Comparison of ENCODE assay signal across 21 mouse cellular contexts in genomic region chr11:74763960-74764625, GRCm38 (mm10). TPM values are rescaled to one million over a fixed set of nuclear protein-coding genes. Genes with fewer than 3 reads are reported as not detected.
DNase-seq lines count a peak whose midpoint lies in the region; ATAC-seq and TF ChIP-seq lines count a peak whose summit lies in the region.
"Had no signal": no experiment of that assay in that cellular context is flagged by ENCODE, and none has a peak within 500 bp of the region (broad histone marks: within the 10 kb centered on the region; RNA-seq: fewer than 3 reads in every experiment).

No protein-coding gene starts in this region.

- no peak overlapping the region for H3K27ac ChIP-seq in liver, postnatal 0 days (ENCODE audit: low read depth)
- no peak overlapping the region for H3K27ac ChIP-seq in forebrain, postnatal 0 days (ENCODE audit: low read depth, low read length)
- H3K27ac ChIP-seq: embryonic facial prominence, embryonic 13.5 days; forebrain, embryonic 15.5 days; heart, embryonic 15.5 days; liver, embryonic 14.5 days; midbrain, embryonic 12.5 days; neural tube, embryonic 12.5 days had no signal

- no peak for TF ChIP-seq EP300 in liver, postnatal 0 days (IDR thresholded peaks at IDR 0.05; ENCODE audit: low read depth)

- DNase-seq in frontal cortex, adult 2 months (ENCODE audit: extremely low spot score in 1 of 2, low spot score in 1 of 2): peak; percentile 10 to 40
- no peak for DNase-seq in frontal cortex, postnatal 25 days (ENCODE audit: low spot score in 2 of 2)
- DNase-seq in right cerebral cortex, adult 18-20 months: peak; percentile 38
- DNase-seq in right cerebral cortex, postnatal 10 days (ENCODE audit: low spot score in 2 of 2): no peak
- peak; percentile 80 for DNase-seq in R1 (ENCODE audit: low read depth, low spot score)
- peak; percentile 66 for DNase-seq in telencephalon, adult 2 months (ENCODE audit: low read depth, low spot score)
- DNase-seq in liver, postnatal 0 days: no peak
- DNase-seq in forebrain, postnatal 0 days: no peak
- DNase-seq: B cell, adult 2 months; cerebellum, adult 9-10 months; heart, adult 18-20 months; right cerebral cortex, postnatal 14 days; spleen, adult 18-20 months had no signal

- no peaks in the 10 kb centered on the region for H3K4me1 ChIP-seq in liver, postnatal 0 days (ENCODE audit: insufficient read depth)
- no peaks in the 10 kb centered on the region for H3K4me1 ChIP-seq in forebrain, postnatal 0 days (ENCODE audit: insufficient read depth)
- H3K4me1 ChIP-seq: embryonic facial prominence, embryonic 13.5 days; forebrain, embryonic 15.5 days; heart, embryonic 15.5 days; midbrain, embryonic 12.5 days; neural tube, embryonic 12.5 days had no signal

- ATAC-seq in liver, postnatal 0 days: no peak
- ATAC-seq in forebrain, postnatal 0 days: no peak
- ATAC-seq: forebrain, embryonic 15.5 days; hindbrain, embryonic 16.5 days; intestine, embryonic 16.5 days had no signal

- no peaks in the 10 kb centered on the region for H3K27me3 ChIP-seq in liver, postnatal 0 days (ENCODE audit: insufficient read depth, low read length)
- no peaks in the 10 kb centered on the region for H3K27me3 ChIP-seq in forebrain, postnatal 0 days (ENCODE audit: insufficient read depth, low read length)
- H3K27me3 ChIP-seq: embryonic facial prominence, embryonic 13.5 days; forebrain, embryonic 15.5 days; heart, embryonic 15.5 days; midbrain, embryonic 12.5 days; neural tube, embryonic 12.5 days had no signal

- TF ChIP-seq CTCF in liver, postnatal 0 days (IDR thresholded peaks at IDR 0.05; ENCODE audit: low read depth): no peak
- no peak for TF ChIP-seq CTCF in forebrain, postnatal 0 days (IDR thresholded peaks at IDR 0.05; ENCODE audit: low read depth)

- WGBS in liver, postnatal 0 days (ENCODE audit: insufficient replicate concordance): 73% methylated on average over 10 of the region's 10 CpGs
- WGBS in forebrain, postnatal 0 days: 79% methylated on average over 10 of the region's 10 CpGs

- H3K9me3 ChIP-seq in liver, postnatal 0 days (ENCODE audit: low read length): no peaks in the 10 kb centered on the region
- no peaks in the 10 kb centered on the region for H3K9me3 ChIP-seq in forebrain, postnatal 0 days (ENCODE audit: low read length)
- H3K9me3 ChIP-seq: embryonic facial prominence, embryonic 13.5 days; forebrain, embryonic 15.5 days; heart, embryonic 15.5 days; midbrain, embryonic 12.5 days; neural tube, embryonic 12.5 days had no signal

- H3K4me2 ChIP-seq in liver, postnatal 0 days (ENCODE audit: low read depth, low read length): no peak overlapping the region
- H3K4me2 ChIP-seq in forebrain, postnatal 0 days (ENCODE audit: low read depth): no peak overlapping the region
- H3K4me2 ChIP-seq: embryonic facial prominence, embryonic 13.5 days; forebrain, embryonic 15.5 days; heart, embryonic 15.5 days; midbrain, embryonic 12.5 days; neural tube, embryonic 12.5 days had no signal

- no peak overlapping the region for H3K9ac ChIP-seq in liver, postnatal 0 days (replicated peaks)
- no peak overlapping the region for H3K9ac ChIP-seq in forebrain, postnatal 0 days
- H3K9ac ChIP-seq: embryonic facial prominence, embryonic 13.5 days; forebrain, embryonic 15.5 days; heart, embryonic 15.5 days; liver, embryonic 14.5 days; midbrain, embryonic 12.5 days; neural tube, embryonic 12.5 days had no signal

- no peak overlapping the region for H3K4me3 ChIP-seq in liver, postnatal 0 days (ENCODE audit: low read depth, low read length)
- no peak overlapping the region for H3K4me3 ChIP-seq in forebrain, postnatal 0 days (ENCODE audit: low read depth, low read length)
- H3K4me3 ChIP-seq: embryonic facial prominence, embryonic 13.5 days; forebrain, embryonic 15.5 days; heart, embryonic 15.5 days; midbrain, embryonic 12.5 days; neural tube, embryonic 12.5 days had no signal

- H3K36me3 ChIP-seq in liver, postnatal 0 days (replicated peaks; ENCODE audit: insufficient read depth, low read length): no peaks in the 10 kb centered on the region
- H3K36me3 ChIP-seq in forebrain, postnatal 0 days (ENCODE audit: insufficient read depth): no peaks in the 10 kb centered on the region
- H3K36me3 ChIP-seq: embryonic facial prominence, embryonic 13.5 days; forebrain, embryonic 15.5 days; heart, embryonic 15.5 days; midbrain, embryonic 12.5 days; neural tube, embryonic 12.5 days had no signal

RNA-seq across cellular contexts. Expression of gene Mettl16, which starts 6.5 kb away (rescaled TPM):
- polyA plus RNA-seq in frontal cortex, adult 2 months (2012; rRNA removed): 15.2 and 15.9 TPM in 2 replicates
- polyA plus RNA-seq in liver, postnatal 0 days (2015; fragmentation: Nextera tagmentation; extraction: Ambion mirVana): 7.2 and 8.4 TPM in 2 replicates
- 18.7 and 19.9 TPM in 2 replicates for total RNA-seq in forebrain, postnatal 0 days (2014; rRNA removed)
- 17.5 and 22.0 TPM in 2 replicates for polyA plus RNA-seq in forebrain, postnatal 0 days (2015; fragmentation: Nextera tagmentation; extraction: Ambion mirVana)

RNA-seq across cellular contexts. Expression of gene Pafah1b1, which starts 39.6 kb away (rescaled TPM):
- polyA plus RNA-seq in frontal cortex, adult 2 months (2012; rRNA removed): 157 and 175 TPM in 2 replicates
- 24.1 and 30.1 TPM in 2 replicates for polyA plus RNA-seq in liver, postnatal 0 days (2015; fragmentation: Nextera tagmentation; extraction: Ambion mirVana)
- 200 and 248 TPM in 2 replicates for total RNA-seq in forebrain, postnatal 0 days (2014; rRNA removed)
- polyA plus RNA-seq in forebrain, postnatal 0 days (2015; fragmentation: Nextera tagmentation; extraction: Ambion mirVana): 57.4 and 64.1 TPM in 2 replicates

Comparison
In these comparisons a context has a peak if more than half of its experiments do, and no peak if none do; other contexts are left out.
1. DNase-seq: peak in frontal cortex, adult 2 months (2 of 2), right cerebral cortex, adult 18-20 months (single experiment), R1 (single experiment) and telencephalon, adult 2 months (single experiment); none in frontal cortex, postnatal 25 days (0 of 2), right cerebral cortex, postnatal 10 days (0 of 2), liver, postnatal 0 days (single experiment) and forebrain, postnatal 0 days (single experiment).